ENCODE assay signal across 10 mouse cellular contexts in genomic region chr3:107787613-107788501, GRCm38 (mm10). TPM values are rescaled to one million over a fixed set of nuclear protein-coding genes. Genes with fewer than 3 reads are reported as not detected.
DNase-seq lines count a peak whose midpoint lies in the region; ATAC-seq lines count a peak whose summit lies in the region.
"Had no signal": no experiment of that assay in that cellular context is flagged by ENCODE, and none has a peak within 500 bp of the region (broad histone marks: within the 10 kb centered on the region; RNA-seq: fewer than 3 reads in every experiment).

No protein-coding gene starts in this region.

- 68% methylated on average over 15 of the region's 15 CpGs for WGBS in heart, embryonic 11.5 days (ENCODE audit: insufficient replicate concordance)
- 65% methylated on average over 15 of the region's 15 CpGs for WGBS in midbrain, embryonic 11.5 days
- WGBS in midbrain, embryonic 15.5 days, result 63% methylated on average over 15 of the region's 15 CpGs
- 68% methylated on average over 15 of the region's 15 CpGs for WGBS in hindbrain, embryonic 15.5 days
- 69% methylated on average over 15 of the region's 15 CpGs for WGBS in neural tube, embryonic 14.5 days

- H3K4me2 ChIP-seq in heart, embryonic 11.5 days, result no peak overlapping the region
- no peak overlapping the region for H3K4me2 ChIP-seq in midbrain, embryonic 11.5 days
- no peak overlapping the region for H3K4me2 ChIP-seq in midbrain, embryonic 15.5 days
- H3K4me2 ChIP-seq in hindbrain, embryonic 15.5 days, result no peak overlapping the region
- no peak overlapping the region for H3K4me2 ChIP-seq in neural tube, embryonic 14.5 days (ENCODE audit: low read depth, low read length)

- no peaks in the 10 kb centered on the region for H3K27me3 ChIP-seq in heart, embryonic 11.5 days (ENCODE audit: control insufficient read depth, insufficient read depth, low read length)
- H3K27me3 ChIP-seq in midbrain, embryonic 11.5 days (ENCODE audit: control insufficient read depth, insufficient read depth, low read length), result no peaks in the 10 kb centered on the region
- no peaks in the 10 kb centered on the region for H3K27me3 ChIP-seq in midbrain, embryonic 15.5 days (replicated peaks)
- H3K27me3 ChIP-seq in hindbrain, embryonic 15.5 days, result no peaks in the 10 kb centered on the region
- no peaks in the 10 kb centered on the region for H3K27me3 ChIP-seq in neural tube, embryonic 14.5 days (ENCODE audit: control insufficient read depth, insufficient read depth, low read length)

- ATAC-seq in heart, embryonic 11.5 days (replicated peaks; ENCODE audit: insufficient number of reproducible peaks, low FRiP score, low TSS enrichment), result no peak
- peak; percentile 53; the same call in 1 of the 2 replicates for ATAC-seq in midbrain, embryonic 11.5 days (ENCODE audit: low FRiP score)
- no peak for ATAC-seq in midbrain, embryonic 15.5 days (replicated peaks)
- ATAC-seq in hindbrain, embryonic 15.5 days (ENCODE audit: low FRiP score, low read depth), result no peak
- ATAC-seq in neural tube, embryonic 14.5 days (ENCODE audit: low read depth), result no peak

- DNase-seq in heart, adult 18-20 months, result peak; percentile 60
- peak; percentile 88 for DNase-seq in midbrain, embryonic 11.5 days (ENCODE audit: low spot score, missing footprints)
- no peak for DNase-seq in thymus, postnatal 10 days (ENCODE audit: low spot score in 2 of 2)
- DNase-seq in left cerebral cortex, adult 11 months (ENCODE audit: low spot score), result no peak
- DNase-seq: right cerebral cortex, postnatal 25 days; thymus, adult 2 months had no signal

- no peaks in the 10 kb centered on the region for H3K36me3 ChIP-seq in heart, embryonic 11.5 days (ENCODE audit: control insufficient read depth, insufficient read depth, low read length)
- no peaks in the 10 kb centered on the region for H3K36me3 ChIP-seq in midbrain, embryonic 11.5 days (ENCODE audit: control insufficient read depth, insufficient read depth, low read length)
- no peaks in the 10 kb centered on the region for H3K36me3 ChIP-seq in midbrain, embryonic 15.5 days (replicated peaks)
- H3K36me3 ChIP-seq in hindbrain, embryonic 15.5 days, result no peaks in the 10 kb centered on the region
- H3K36me3 ChIP-seq in neural tube, embryonic 14.5 days (ENCODE audit: control insufficient read depth, insufficient read depth, low read length), result no peaks in the 10 kb centered on the region

- H3K4me3 ChIP-seq in heart, embryonic 11.5 days (ENCODE audit: low read depth, low read length), result no peak overlapping the region
- no peak overlapping the region for H3K4me3 ChIP-seq in midbrain, embryonic 11.5 days (ENCODE audit: low read depth, low read length)
- H3K4me3 ChIP-seq in midbrain, embryonic 15.5 days, result no peak overlapping the region
- H3K4me3 ChIP-seq in hindbrain, embryonic 15.5 days, result no peak overlapping the region
- no peak overlapping the region for H3K4me3 ChIP-seq in neural tube, embryonic 14.5 days (ENCODE audit: low read depth, low read length)

- H3K9ac ChIP-seq in heart, embryonic 11.5 days (ENCODE audit: low read depth, low read length), result no peak overlapping the region
- H3K9ac ChIP-seq in midbrain, embryonic 11.5 days (ENCODE audit: low read length), result peak overlapping the region; percentile 41
- H3K9ac ChIP-seq in midbrain, embryonic 15.5 days, result no peak overlapping the region
- no peak overlapping the region for H3K9ac ChIP-seq in hindbrain, embryonic 15.5 days
- no peak overlapping the region for H3K9ac ChIP-seq in neural tube, embryonic 14.5 days (replicated peaks; ENCODE audit: low read depth, low read length)

- H3K4me1 ChIP-seq in heart, embryonic 11.5 days (ENCODE audit: control insufficient read depth, insufficient read depth, low read length), result peaks cover 33% of the 10 kb centered on the region
- H3K4me1 ChIP-seq in midbrain, embryonic 11.5 days (ENCODE audit: control insufficient read depth, insufficient read depth, low read length), result peaks cover 13% of the 10 kb centered on the region
- H3K4me1 ChIP-seq in midbrain, embryonic 15.5 days, result peaks cover 10% of the 10 kb centered on the region
- H3K4me1 ChIP-seq in hindbrain, embryonic 15.5 days (replicated peaks), result peaks cover 12% of the 10 kb centered on the region
- H3K4me1 ChIP-seq in neural tube, embryonic 14.5 days (ENCODE audit: control insufficient read depth, insufficient read depth, low read length), result peaks cover 7% of the 10 kb centered on the region; the same call in 1 of the 2 replicates

- no peaks in the 10 kb centered on the region for H3K9me3 ChIP-seq in heart, embryonic 11.5 days (replicated peaks; ENCODE audit: control insufficient read depth, low read length)
- no peaks in the 10 kb centered on the region for H3K9me3 ChIP-seq in midbrain, embryonic 11.5 days (ENCODE audit: control insufficient read depth, low read length)
- H3K9me3 ChIP-seq in midbrain, embryonic 15.5 days, result no peaks in the 10 kb centered on the region
- H3K9me3 ChIP-seq in hindbrain, embryonic 15.5 days, result no peaks in the 10 kb centered on the region
- H3K9me3 ChIP-seq in neural tube, embryonic 14.5 days (ENCODE audit: control insufficient read depth, low read length), result no peaks in the 10 kb centered on the region

- no peak overlapping the region for H3K27ac ChIP-seq in heart, embryonic 11.5 days (ENCODE audit: low read depth, low read length)
- no peak overlapping the region for H3K27ac ChIP-seq in midbrain, embryonic 11.5 days (ENCODE audit: low read depth, low read length)
- H3K27ac ChIP-seq in midbrain, embryonic 15.5 days, result no peak overlapping the region
- H3K27ac ChIP-seq in hindbrain, embryonic 15.5 days (replicated peaks), result 0 out of 2 replicates have a peak overlapping the region, but pooled peaks have one; percentile 26
- H3K27ac ChIP-seq in neural tube, embryonic 14.5 days (ENCODE audit: low read depth, low read length), result peak overlapping the region; percentile 16; the same call in 1 of the 2 replicates

RNA-seq across cellular contexts. Expression of gene Csf1, which starts 27.6 kb away (rescaled TPM):
- 10 to 100 TPM; 25.5 to 25.8 TPM for total RNA-seq in heart, adult 18-20 months (2021)
- polyA plus RNA-seq in heart, embryonic 11.5 days (2014; fragmentation: Nextera tagmentation; extraction: Ambion mirVana), result 10.7 and 11.0 TPM in 2 replicates
- 4.6 and 5.7 TPM in 2 replicates for polyA plus RNA-seq in midbrain, embryonic 11.5 days (2014; fragmentation: Nextera tagmentation; extraction: Ambion mirVana)
- 6.7 and 7.9 TPM in 2 replicates for polyA plus RNA-seq in midbrain, embryonic 15.5 days (2015; fragmentation: Nextera tagmentation; extraction: Ambion mirVana)
- polyA plus RNA-seq in hindbrain, embryonic 15.5 days (2015; fragmentation: Nextera tagmentation; extraction: Ambion mirVana), result 7.9 and 8.3 TPM in 2 replicates
- polyA plus RNA-seq in neural tube, embryonic 14.5 days (2014; fragmentation: Nextera tagmentation; extraction: Ambion mirVana), result 6.3 and 9.3 TPM in 2 replicates

Comparison
In these comparisons a context has a peak if more than half of its experiments do, and no peak if none do; other contexts are left out.
1. DNase-seq: peak in heart, adult 18-20 months (2 of 2) and midbrain, embryonic 11.5 days (single experiment); none in thymus, postnatal 10 days (0 of 2) and left cerebral cortex, adult 11 months (single experiment).
2. H3K27ac ChIP-seq: peak in hindbrain, embryonic 15.5 days (single experiment) and neural tube, embryonic 14.5 days (single experiment); none in heart, embryonic 11.5 days (single experiment), midbrain, embryonic 11.5 days (single experiment) and midbrain, embryonic 15.5 days (single experiment).